Mouse (Mus musculus) ES-E14 (cell line): Measurements from ENCODE around the gene Rnls. TPM values are rescaled to one million over a fixed set of nuclear protein-coding genes. Genes with fewer than 3 reads are reported as not detected.

Experiments
- DNase-seq: peaks from one replicate; pipeline ENCODE4 v3.0.0-alpha.2; 2013; ENCODE audit warnings: low read depth, low spot score
- H3K27ac ChIP-seq: 2 replicates; pipeline ENCODE4 v1.5.1; 2012; ENCODE audit warnings: low read depth, mild to moderate bottlenecking, low read length, moderate library complexity, mixed read lengths; ENCODE audit not compliant: poor library complexity, insufficient read depth, severe bottlenecking
- H3K36me3 ChIP-seq: 2 replicates; pipeline ENCODE4 v1.6.1; 2012; ENCODE audit warnings: mild to moderate bottlenecking, low read length, moderate library complexity, mixed read lengths; ENCODE audit not compliant: control insufficient read depth, poor library complexity, insufficient read depth, severe bottlenecking
- H3K4me1 ChIP-seq, 2 experiments: fragments of 150-350 bp in 1 of 2; sonication (generic) in 1 of 2; 2 replicates each; pipeline ENCODE4 v1.6.1; 2012; ENCODE audit warnings: low read length in 2 of 2, mild to moderate bottlenecking in 1 of 2, mixed read lengths in 1 of 2; ENCODE audit not compliant: control insufficient read depth in 2 of 2, insufficient read depth in 2 of 2, poor library complexity in 1 of 2
- H3K4me3 ChIP-seq, 2 experiments: fragments of 150-350 bp in 1 of 2; sonication (generic) in 1 of 2; 2 replicates each; pipeline ENCODE4 v1.5.1; 2012; ENCODE audit warnings: low read length in 2 of 2, low read depth in 1 of 2, mild to moderate bottlenecking in 1 of 2, mixed read lengths in 1 of 2; ENCODE audit not compliant: insufficient read depth in 1 of 2, poor library complexity in 1 of 2, severe bottlenecking in 1 of 2
- H3K9ac ChIP-seq: 2 replicates; pipeline ENCODE4 v1.6.1; 2012; ENCODE audit warnings: low read depth, mild to moderate bottlenecking, low read length, mixed read lengths; ENCODE audit not compliant: poor library complexity, insufficient read depth, severe bottlenecking
- H3K9me3 ChIP-seq: fragments of 150-350 bp; sonication (generic); 2 replicates; pipeline ENCODE4 v1.6.1; 2012; ENCODE audit warnings: low read depth, mild to moderate bottlenecking, low read length; ENCODE audit not compliant: control insufficient read depth, insufficient read depth
- CHD2 ChIP-seq: IDR thresholded peaks from 2 replicates; pipeline ENCODE4 v1.6.1; 2014; ENCODE audit warnings: mild to moderate bottlenecking, low read depth, low read length, inconsistent platforms
- HCFC1 ChIP-seq: IDR thresholded peaks from 2 replicates; pipeline ENCODE4 v1.6.1; 2012; ENCODE audit warnings: low read length, inconsistent platforms, borderline replicate concordance; ENCODE audit not compliant: insufficient read depth
- MAFK ChIP-seq: IDR thresholded peaks from 2 replicates; pipeline ENCODE4 v1.6.1; 2014; ENCODE audit warnings: mild to moderate bottlenecking, low read depth, low read length, inconsistent platforms; ENCODE audit not compliant: insufficient read depth
- ZC3H11A ChIP-seq: IDR thresholded peaks from 2 replicates; pipeline ENCODE4 v1.6.1; 2012; ENCODE audit warnings: low read depth, mild to moderate bottlenecking, inconsistent platforms, low read length, borderline replicate concordance
- ZNF384 ChIP-seq: IDR thresholded peaks from 2 replicates; pipeline ENCODE4 v1.6.1; 2012; ENCODE audit warnings: low read depth, low read length, inconsistent platforms
- in situ Hi-C, 2 experiments: fragments of 600-800 bp; cut with MboI; formaldehyde crosslinking; loops; one replicate each; pipeline ENCODE4 v1.15.1; 2025; ENCODE audit warnings: low sequenced_read_pairs in 2 of 2, inconsistent platforms in 1 of 2; ENCODE audit not compliant: unreplicated experiment in 2 of 2
- total RNA-seq: library from RNA; depleted of rRNA; stranded (reverse); fragments of 300-350 nt; gene quantifications from 2 replicates; pipeline ENCODE4 v1.2.3, GENCODE M21; 2012

Rnls gene
- total RNA-seq, 1 experiment = 0.80 TPM

GRCm38 (mm10) chr19:33225858-33226705, 166.0 kb downstream of the Rnls start:
- TF ChIP-seq MAFK (no peak), ZNF384 (no peak), CHD2 (no peak), ZC3H11A (no peak), HCFC1 (no peak)

GRCm38 (mm10) chr19:33225002-33225376, 167.1 kb downstream of the Rnls start:
- no peak overlapping the region for H3K4me3 ChIP-seq
- no peaks in the 10 kb centered on the region for H3K4me1 ChIP-seq
- TF ChIP-seq MAFK = no peak
- no peak for TF ChIP-seq HCFC1
- no peak for TF ChIP-seq CHD2
- no peak for TF ChIP-seq ZC3H11A
- TF ChIP-seq ZNF384 = no peak
- H3K9ac ChIP-seq = no peak overlapping the region
- no peaks in the 10 kb centered on the region for H3K9me3 ChIP-seq
- no peak overlapping the region for H3K27ac ChIP-seq
- H3K36me3 ChIP-seq = no peaks in the 10 kb centered on the region
- in situ Hi-C loops = loop anchor here (5.0 to 25.0 kb wide), 2 partner anchors 508 to 513 kb away; no protein-coding TSS in a partner anchor
- DNase-seq = no peak

More at GRCm38 (mm10) chr19:33225858-33226705, 166.0 kb downstream of the Rnls start:
- Histone ChIP-seq H3K27ac (no peak overlapping the region), H3K4me3 (no peak overlapping the region), H3K4me1 (no peaks in the 10 kb centered on the region), H3K9me3 (no peaks in the 10 kb centered on the region), H3K9ac (no peak overlapping the region), H3K36me3 (no peaks in the 10 kb centered on the region)
- in situ Hi-C loops = loop anchor here (5.0 to 25.0 kb wide), 2 partner anchors 509 to 514 kb away; no protein-coding TSS in a partner anchor
- DNase-seq = no peak

DNA sequence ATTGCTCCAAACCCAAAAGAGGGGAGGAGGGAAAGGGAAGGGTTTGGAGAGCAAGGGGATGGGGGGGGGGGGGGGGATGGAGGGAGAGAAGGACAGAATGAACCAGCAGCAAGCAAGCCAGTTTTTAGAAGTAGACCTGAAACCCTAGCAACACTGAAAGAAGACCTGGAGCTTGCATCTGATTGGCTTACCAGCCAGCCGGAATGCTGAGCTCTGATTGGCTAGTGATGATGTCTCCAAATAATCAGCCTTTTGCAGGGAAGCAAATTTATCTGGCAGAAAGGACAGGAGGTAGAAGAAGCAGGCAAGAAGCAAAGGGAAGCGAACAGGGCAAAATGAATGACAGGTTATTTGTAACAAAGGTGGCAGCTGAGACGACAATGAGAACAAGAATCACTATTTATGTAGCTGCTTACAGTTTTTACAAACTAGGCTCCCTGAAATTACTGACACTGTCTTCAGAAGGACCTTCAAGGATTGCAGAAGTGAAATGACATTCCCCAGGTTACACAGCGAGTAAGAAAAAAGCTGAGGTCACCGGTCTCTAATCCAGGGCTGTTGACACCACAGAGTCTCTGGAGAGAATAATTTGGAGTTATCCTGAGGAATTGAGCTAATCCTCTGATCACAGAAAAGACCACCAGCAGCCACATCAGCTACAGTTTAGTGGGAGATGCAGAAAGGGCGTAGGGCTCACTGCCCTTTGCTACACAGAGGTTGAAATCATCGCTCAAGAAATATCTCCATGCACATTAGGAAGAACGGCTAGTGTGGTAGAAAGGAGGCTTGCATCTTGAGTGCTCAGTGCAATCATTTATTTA, 167.7 kb downstream of the Rnls start:
- no peaks in the 10 kb centered on the region for H3K36me3 ChIP-seq
- TF ChIP-seq CHD2 = no peak
- no peak for TF ChIP-seq HCFC1
- no peak for TF ChIP-seq MAFK
- TF ChIP-seq ZC3H11A = no peak
- TF ChIP-seq ZNF384 = no peak
- H3K4me1 ChIP-seq = no peaks in the 10 kb centered on the region
- H3K9ac ChIP-seq = no peak overlapping the region
- no peak for DNase-seq
- H3K9me3 ChIP-seq = no peaks in the 10 kb centered on the region
- in situ Hi-C loops = loop anchor here (5.0 to 25.0 kb wide), 2 partner anchors 507 to 512 kb away; no protein-coding TSS in a partner anchor
- H3K27ac ChIP-seq = no peak overlapping the region
- H3K4me3 ChIP-seq = no peak overlapping the region

- no peaks in the 10 kb centered on the region for H3K36me3 ChIP-seq
- TF ChIP-seq ZNF384 (no peak), ZC3H11A (no peak), MAFK (no peak), HCFC1 (no peak)
- H3K27ac ChIP-seq = no peak overlapping the region
- no peak overlapping the region for H3K4me3 ChIP-seq
- DNase-seq = no peak
- no peaks in the 10 kb centered on the region for H3K4me1 ChIP-seq
- no peaks in the 10 kb centered on the region for H3K9me3 ChIP-seq
- H3K9ac ChIP-seq = no peak overlapping the region
- in situ Hi-C loops = no loop called here
Measured at GRCm38 (mm10) chr19:33223766-33224165, 168.3 kb downstream of the Rnls start.
